Mouse (Mus musculus): ENCODE results near the gene Dhps.
A peak's percentile ranks its signal among the peaks of the same experiment; 100 is the strongest.
"Not testable (repeated sequence)": the region's sequence is repeated elsewhere in the genome, so short reads cannot be mapped to it uniquely, and the experiment has no call there.

The Dhps gene

GRCm38 (mm10) chr8:85059879-85060616, 11.5 kb upstream of the Dhps start, which contains the start of gene Fbxw9:
Gene Fbxw9 (plus strand): TSS chr8:85060055.
- peak; percentile 79 to 91 for DNase-seq (ENCODE audit: low read depth in 2 of 2, low spot score in 2 of 2)

GRCm38 (mm10) chr8:85062603-85063002, 9.0 kb upstream of the Dhps start:
- no peak for DNase-seq (ENCODE audit: low read depth in 2 of 2, low spot score in 2 of 2)

GRCm38 (mm10) chr8:85065213-85065612, 6.3 kb upstream of the Dhps start:
- no peak for DNase-seq (ENCODE audit: low read depth in 2 of 2, low spot score in 2 of 2)

- no peak for DNase-seq (ENCODE audit: low read depth in 2 of 2, low spot score in 2 of 2)
Measured at GRCm38 (mm10) chr8:85067155-85067554, 4.4 kb upstream of the Dhps start.

- DNase-seq (ENCODE audit: low read depth in 2 of 2, low spot score in 2 of 2): no peak
Measured at GRCm38 (mm10) chr8:85067982-85068381, 3.6 kb upstream of the Dhps start, which contains the start of gene Gm5741. Gene Gm5741 (minus strand): TSS chr8:85067982.

GRCm38 (mm10) chr8:85071041-85071440, 516 bp upstream of the Dhps start:
- no peak for DNase-seq (ENCODE audit: low read depth in 2 of 2, low spot score in 2 of 2)

- DNase-seq (ENCODE audit: low read depth in 2 of 2, low spot score in 2 of 2): no peak
Measured at GRCm38 (mm10) chr8:85072364-85072929, 890 bp downstream of the Dhps start.

- DNase-seq (ENCODE audit: low read depth in 2 of 2, low spot score in 2 of 2): no peak
Measured at GRCm38 (mm10) chr8:85073041-85073612, 1.6 kb downstream of the Dhps start.

GRCm38 (mm10) chr8:85074167-85074566, 2.6 kb downstream of the Dhps start:
- no peak for DNase-seq (ENCODE audit: low read depth in 2 of 2, low spot score in 2 of 2)

GRCm38 (mm10) chr8:85074617-85075016, 3.1 kb downstream of the Dhps start:
- no peak for DNase-seq (ENCODE audit: low read depth in 2 of 2, low spot score in 2 of 2)

GRCm38 (mm10) chr8:85076001-85076400, 4.4 kb downstream of the Dhps start:
- DNase-seq (ENCODE audit: low read depth in 2 of 2, low spot score in 2 of 2): no peak

- peak; percentile 66 to 79 for DNase-seq (ENCODE audit: low read depth in 2 of 2, low spot score in 2 of 2)
Measured at GRCm38 (mm10) chr8:85076993-85077392, 5.4 kb downstream of the Dhps start.

GRCm38 (mm10) chr8:85080214-85080531, 8.6 kb downstream of the Dhps start:
- no peak for DNase-seq (ENCODE audit: low read depth in 2 of 2, low spot score in 2 of 2)

- DNase-seq (ENCODE audit: low read depth in 2 of 2, low spot score in 2 of 2): peak; percentile 58 to 66
Measured at GRCm38 (mm10) chr8:85080532-85081215, 9.1 kb downstream of the Dhps start, which contains the start of gene Wdr83os. Gene Wdr83os (plus strand): TSS chr8:85080740.

GRCm38 (mm10) chr8:85081216-85081555, 9.6 kb downstream of the Dhps start, which contains the start of gene Wdr83:
Gene Wdr83 (minus strand): TSS chr8:85081306.
- peak in 1 of 2 experiments; percentile 38 for DNase-seq (ENCODE audit: low read depth in 2 of 2, low spot score in 2 of 2)

GRCm38 (mm10) chr8:85082169-85082568, 10.6 kb downstream of the Dhps start:
- not testable (repeated sequence) for DNase-seq (ENCODE audit: low read depth in 2 of 2, low spot score in 2 of 2)

GRCm38 (mm10) chr8:85083108-85083813, 11.7 kb downstream of the Dhps start, which contains the start of gene Man2b1:
Gene Man2b1 (plus strand): TSS chr8:85083270.
- DNase-seq (ENCODE audit: low read depth in 2 of 2, low spot score in 2 of 2): peak; percentile 68 to 76

- no peak for DNase-seq (ENCODE audit: low read depth in 2 of 2, low spot score in 2 of 2)
Measured at GRCm38 (mm10) chr8:85084633-85085032, 13.1 kb downstream of the Dhps start.

- no peak for DNase-seq (ENCODE audit: low read depth in 2 of 2, low spot score in 2 of 2)
Measured at GRCm38 (mm10) chr8:85086238-85086637, 14.7 kb downstream of the Dhps start.

GRCm38 (mm10) chr8:85088771-85089170, 17.2 kb downstream of the Dhps start:
- DNase-seq (ENCODE audit: low read depth in 2 of 2, low spot score in 2 of 2): no peak

GRCm38 (mm10) chr8:85090856-85091255, 19.3 kb downstream of the Dhps start:
- no peak for DNase-seq (ENCODE audit: low read depth in 2 of 2, low spot score in 2 of 2)

All from CD8-positive naive resting alpha-beta T cell, adult 2 months (primary cell).